Mouse (Mus musculus) urinary bladder, postnatal 14 days (tissue): ENCODE data around the gene Mon2.

ENCODE experiments used
- DNase-seq: peaks from one replicate; pipeline ENCODE4 v3.0.0; 2021; ENCODE audit warnings: low spot score

Mon2 gene

GRCm38 (mm10) chr10:122962651-122963050 is 113.7 kb downstream of the Mon2 start:
- no peak for DNase-seq

- DNase-seq, result no peak
Measured at GRCm38 (mm10) chr10:122961494-122961893, 114.8 kb downstream of the Mon2 start.

GRCm38 (mm10) chr10:122960738-122961137 is 115.6 kb downstream of the Mon2 start:
- DNase-seq, result no peak

GRCm38 (mm10) chr10:122960216-122960615 is 116.1 kb downstream of the Mon2 start:
- no peak for DNase-seq

GRCm38 (mm10) chr10:122958699-122959098 is 117.6 kb downstream of the Mon2 start:
- no peak for DNase-seq

- no peak for DNase-seq
Measured at GRCm38 (mm10) chr10:122957918-122958317, 118.4 kb downstream of the Mon2 start.

GRCm38 (mm10) chr10:122953576-122953975 is 122.7 kb downstream of the Mon2 start:
- no peak for DNase-seq

GRCm38 (mm10) chr10:122950966-122951365 is 125.3 kb downstream of the Mon2 start:
- no peak for DNase-seq

GRCm38 (mm10) chr10:122944888-122945287 is 131.4 kb downstream of the Mon2 start:
- DNase-seq, result no peak

- no peak for DNase-seq
Measured at GRCm38 (mm10) chr10:122943824-122944223, 132.5 kb downstream of the Mon2 start.

- DNase-seq, result no peak
Measured at GRCm38 (mm10) chr10:122942771-122943170, 133.5 kb downstream of the Mon2 start.
